Mouse (Mus musculus): ENCODE results near the gene Psenen.

DNA sequence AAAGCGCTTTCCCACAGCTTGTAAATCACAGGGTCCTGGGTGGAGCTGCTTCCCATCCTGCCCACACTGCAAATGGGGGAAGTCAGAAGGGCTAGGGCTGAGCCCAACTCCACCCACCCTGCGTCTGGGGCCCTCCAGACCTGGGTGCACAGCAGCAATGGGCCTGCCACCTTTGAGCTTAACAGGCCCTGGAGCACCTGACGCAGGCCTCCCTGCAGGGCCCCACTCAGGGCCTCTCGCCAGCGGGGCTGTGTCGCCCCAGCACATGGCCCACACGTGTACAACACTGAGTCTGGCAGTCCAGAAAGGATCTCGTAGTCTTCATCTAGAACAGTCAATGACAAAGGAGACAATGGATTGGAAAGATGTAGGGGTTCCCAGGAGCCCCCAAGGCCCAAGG is 16.5 kb upstream of the Psenen start:
- no peak for TF ChIP-seq POLR2A (IDR thresholded peaks at IDR 0.05; ENCODE audit: control insufficient read depth, extremely low read depth, insufficient read depth, low read length, poor library complexity)
- no peak for TF ChIP-seq CTCF (IDR thresholded peaks at IDR 0.05; ENCODE audit: borderline replicate concordance, control insufficient read depth, extremely low read depth, insufficient read depth, low read length, poor library complexity)
